Mouse (Mus musculus) central nervous system, embryonic 18 days (tissue): ENCODE results near the gene Spx. TPM values are rescaled to one million over a fixed set of nuclear protein-coding genes. Genes with fewer than 3 reads are reported as not detected.

ENCODE experiments used
- polyA plus RNA-seq: library from polyadenylated mRNA; depleted of rRNA; stranded (reverse); fragments of >200 nt; gene quantifications from 2 replicates; pipeline ENCODE4 v1.2.3, GENCODE M21; 2012; rRNA removed

Gene Spx
- polyA plus RNA-seq: 12.0 and 13.4 TPM in 2 replicates

DNA sequence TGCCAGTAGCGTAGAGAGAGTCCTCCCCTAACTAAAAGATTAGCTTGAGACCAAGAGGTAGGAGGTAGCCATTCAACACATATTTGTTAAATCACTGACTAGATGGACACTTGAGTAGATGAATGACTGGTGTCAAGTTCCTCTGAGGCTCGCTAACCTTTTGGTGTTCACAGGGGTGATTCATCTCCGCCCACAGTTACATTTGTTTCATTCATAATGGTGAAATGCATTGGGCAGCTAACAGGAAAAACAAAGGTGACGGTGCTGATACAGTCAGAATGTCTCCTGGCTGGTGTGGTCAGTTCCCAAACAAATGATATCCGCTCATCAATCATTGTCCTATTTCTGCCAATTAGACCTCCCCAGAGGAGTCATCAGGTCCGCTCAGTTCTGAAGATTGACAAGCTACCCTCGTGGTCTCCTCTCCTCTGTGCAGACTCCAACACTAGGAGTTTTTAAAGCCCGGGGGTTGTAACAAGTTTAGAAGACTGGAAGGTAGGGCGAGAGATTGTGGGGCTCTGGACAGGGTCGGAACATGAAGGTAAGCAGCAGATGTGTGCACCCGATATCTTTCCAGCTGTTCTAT, at the start of gene Spx:
Gene Spx (plus strand): TSS at position 536 of the 586 bp plus-strand sequence.

DNA sequence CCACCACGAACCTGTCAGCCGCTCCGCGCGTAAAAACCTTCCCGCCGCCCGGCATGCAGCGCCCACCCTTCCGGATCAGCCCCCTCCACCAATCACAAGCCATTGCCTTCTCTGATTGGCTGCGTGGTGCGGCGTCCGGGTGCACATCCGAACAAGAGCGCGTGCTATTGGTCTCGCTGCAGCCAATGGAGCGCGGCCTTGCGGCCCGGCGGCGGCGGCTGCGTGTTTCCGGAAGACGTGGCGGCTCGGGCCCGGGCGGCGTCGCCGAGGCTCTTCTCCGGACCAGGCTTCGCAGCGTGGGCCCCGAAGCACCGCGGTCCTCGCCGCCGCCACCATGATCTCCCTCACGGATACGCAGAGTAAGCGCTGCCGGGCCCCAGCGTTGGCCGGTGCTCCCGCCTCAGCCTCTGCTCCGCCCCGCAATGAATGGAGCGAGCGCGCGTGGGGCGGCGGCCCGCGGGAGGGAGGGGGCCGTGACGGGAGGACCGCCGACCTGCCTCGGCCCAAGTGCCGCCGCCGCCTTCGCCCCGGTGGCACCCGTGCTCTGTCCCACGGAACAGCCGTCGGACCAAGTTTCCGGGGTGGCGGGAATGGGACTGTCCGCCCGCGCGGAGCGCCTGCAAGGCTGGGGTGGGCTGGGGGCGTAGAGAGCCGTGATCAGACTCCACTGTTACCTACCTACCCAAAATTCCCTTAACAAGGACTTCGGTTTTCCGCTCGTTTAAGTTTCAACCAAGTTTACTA, 26.1 kb upstream of the Spx start, which contains the start of the genes Recql and Golt1b:
Gene Recql (minus strand): TSS at position 77 of the 744 bp plus-strand sequence.
Gene Golt1b (plus strand): TSS at position 211 of the 744 bp plus-strand sequence.

Other genes with a start within 250 kb of the Spx start
- gene Slco1a6, start 204.9 kb upstream of the Spx start, polyA plus RNA-seq: 0.01 TPM in 1 of 2 replicates, not detected in the other
- 0.17 and 0.51 TPM in 2 replicates for gene Iapp, start 115.0 kb upstream of the Spx start, polyA plus RNA-seq
- 0.31 and 0.38 TPM in 2 replicates for gene Slco1a5, start 90.5 kb upstream of the Spx start, polyA plus RNA-seq
- 13.0 and 13.5 TPM in 2 replicates for gene Pyroxd1, start 67.8 kb upstream of the Spx start, polyA plus RNA-seq
- 15.8 and 16.0 TPM in 2 replicates for gene Recql, start 26.4 kb upstream of the Spx start, polyA plus RNA-seq
- 26.2 and 26.6 TPM in 2 replicates for gene Golt1b, start 26.2 kb upstream of the Spx start, polyA plus RNA-seq
- gene Gys2, start 59.7 kb downstream of the Spx start, polyA plus RNA-seq: 0.04 TPM in 1 of 2 replicates, not detected in the other
- gene Ldhb, start 94.5 kb downstream of the Spx start, polyA plus RNA-seq: 363 and 387 TPM in 2 replicates
- 10.6 and 11.0 TPM in 2 replicates for gene Kcnj8, start 158.2 kb downstream of the Spx start, polyA plus RNA-seq